Mouse (Mus musculus) liver, embryonic 14.5 days (tissue): ENCODE results near the gene Rnf24.

Experiments used
- CTCF ChIP-seq: IDR thresholded peaks from 2 replicates; pipeline ENCODE4 v1.5.1; 2016; ENCODE audit warnings: antibody characterized with exemption, low read depth, control low read depth
- EP300 ChIP-seq: IDR thresholded peaks from 2 replicates; pipeline ENCODE4 v1.6.1; 2016; ENCODE audit warnings: antibody characterized with exemption, low read depth

DNA sequence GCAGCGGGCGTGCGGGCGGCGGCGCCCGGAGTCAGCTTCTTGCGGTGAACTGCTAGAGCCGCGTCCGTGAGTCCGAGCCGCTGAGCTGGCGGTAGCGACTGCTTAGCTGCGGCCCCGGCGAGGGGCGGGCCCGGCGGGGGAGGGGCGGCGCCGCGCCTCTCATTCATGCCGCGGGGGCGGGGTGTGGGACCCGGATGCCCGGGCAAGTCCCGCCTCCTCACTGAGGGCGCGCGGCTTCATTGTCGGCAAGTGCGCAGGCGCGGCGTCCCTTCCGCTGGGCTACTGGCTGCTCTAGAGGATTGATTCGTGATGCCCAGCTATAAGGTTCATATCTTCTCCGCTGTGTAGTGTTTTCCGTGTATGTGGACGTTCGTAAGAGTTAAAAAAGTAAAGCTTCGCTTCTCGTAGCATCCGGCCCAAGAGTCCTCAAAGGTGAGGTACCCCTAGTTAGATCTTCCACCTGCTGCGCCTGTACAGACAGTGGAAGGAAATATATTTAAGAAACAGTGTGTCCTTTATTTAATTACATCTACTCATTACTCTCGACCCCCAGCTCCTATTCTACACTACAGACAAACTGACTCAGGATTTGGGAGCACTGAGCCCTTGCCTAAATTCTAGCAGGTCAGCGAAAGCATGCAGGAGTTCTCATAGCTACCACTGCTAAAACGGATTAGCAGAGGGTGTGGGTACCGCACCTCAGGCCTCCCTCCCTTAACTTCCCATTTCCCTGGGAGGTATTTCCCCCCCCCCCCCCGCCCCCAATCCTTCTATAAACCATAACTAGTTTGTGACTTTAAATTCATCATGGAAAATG lies at the start of gene Rnf24:
- TF ChIP-seq CTCF = no peak
- no peak for TF ChIP-seq EP300
